Mouse (Mus musculus) heart, postnatal 25 days (tissue): Measurements from ENCODE around the gene Osgin1. TPM values are rescaled to one million over a fixed set of nuclear protein-coding genes. Genes with fewer than 3 reads are reported as not detected.

Experiments
- DNase-seq: peaks from one replicate; pipeline ENCODE4 v3.0.0; 2022; ENCODE audit warnings: low spot score
- intact Hi-C: fragments of 180-260 bp; cut with DNase I; formaldehyde crosslinking; loops from one replicate; pipeline ENCODE4 v1.15.1; 2025
- total RNA-seq, 2 experiments: library from RNA; stranded (reverse); gene quantifications; 2 replicates each; pipeline ENCODE4 v1.2.3; 2021

Osgin1 gene
- total RNA-seq, 2 experiments from 2014 or later = 3.1 to 5.5 TPM

- intact Hi-C loops = loop anchor here (1.0 kb wide), 1 partner anchor 27 kb away; no protein-coding TSS in a partner anchor
- DNase-seq = no peak
Measured at GRCm38 (mm10) chr8:119439424-119439823, 5.5 kb downstream of the Osgin1 start.

GRCm38 (mm10) chr8:119439893-119440249, 5.9 kb downstream of the Osgin1 start:
- intact Hi-C loops = loop anchor here (1.0 to 2.0 kb wide), 3 partner anchors 28 to 165 kb away; partner anchors contain the start of gene Taf1c
- DNase-seq = no peak

- DNase-seq = peak; percentile 70
- intact Hi-C loops = loop anchor here (2.0 kb wide), 2 partner anchors 56 to 164 kb away; partner anchors contain the start of gene Taf1c
Measured at GRCm38 (mm10) chr8:119440250-119440951, 6.5 kb downstream of the Osgin1 start.

DNA sequence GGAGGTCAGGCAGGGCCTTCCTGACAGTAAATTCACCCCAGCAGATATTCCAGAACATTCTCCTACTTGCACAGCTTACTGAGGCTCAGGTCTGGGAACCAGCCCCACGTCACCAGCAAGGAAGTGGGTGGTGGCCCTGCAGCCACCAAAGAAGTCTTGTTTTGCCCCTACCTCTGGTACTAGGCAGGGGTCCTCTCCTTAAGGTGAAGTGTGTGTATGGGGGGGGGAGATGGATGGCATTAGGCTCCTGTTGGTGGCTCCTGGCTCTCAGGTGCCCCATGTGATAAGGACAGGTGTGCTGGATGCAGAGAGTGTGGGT, 7.0 kb downstream of the Osgin1 start:
- intact Hi-C loops = loop anchor here (2.0 kb wide), 2 partner anchors 56 to 164 kb away; partner anchors contain the start of gene Taf1c
- no peak for DNase-seq

DNA sequence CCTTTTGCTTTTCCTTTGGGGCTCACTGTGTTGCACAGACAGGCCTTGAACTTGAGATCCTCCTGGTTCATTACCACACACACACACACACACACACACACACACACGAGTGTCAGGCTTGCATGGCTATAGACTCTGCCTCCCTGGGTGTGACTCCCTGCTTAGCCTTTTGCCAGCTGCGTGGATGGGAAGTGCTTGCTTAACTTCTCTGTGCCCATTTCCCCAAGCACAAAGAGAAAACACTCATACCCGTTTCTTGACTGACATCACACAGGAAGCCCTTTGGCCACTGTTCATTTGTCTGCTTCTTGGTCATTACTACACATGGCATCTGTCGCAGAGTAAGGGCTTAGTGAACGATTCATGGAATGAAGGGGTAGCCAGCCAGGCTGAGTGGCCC, 8.1 kb downstream of the Osgin1 start:
- intact Hi-C loops = no loop called here
- no peak for DNase-seq

- no peak for DNase-seq
- intact Hi-C loops = no loop called here
Measured at GRCm38 (mm10) chr8:119442970-119443369, 9.0 kb downstream of the Osgin1 start.

- DNase-seq = no peak
- intact Hi-C loops = loop anchor here (5.0 kb wide), 1 partner anchor 231 kb away; no protein-coding TSS in a partner anchor
Measured at GRCm38 (mm10) chr8:119446211-119446989, 12.5 kb downstream of the Osgin1 start, which contains the start of gene Necab2. TSS of gene Necab2 (plus strand) at chr8:119446719.

GRCm38 (mm10) chr8:119446990-119447780, 13.3 kb downstream of the Osgin1 start:
- intact Hi-C loops = loop anchor here (5.0 kb wide), 1 partner anchor 230 kb away; no protein-coding TSS in a partner anchor
- no peak for DNase-seq

GRCm38 (mm10) chr8:119447781-119448170, 13.9 kb downstream of the Osgin1 start:
- intact Hi-C loops = loop anchor here (5.0 kb wide), 1 partner anchor 230 kb away; no protein-coding TSS in a partner anchor

GRCm38 (mm10) chr8:119449627-119450026, 15.7 kb downstream of the Osgin1 start:
- intact Hi-C loops = loop anchor here (5.0 kb wide), 1 partner anchor 228 kb away; no protein-coding TSS in a partner anchor
- DNase-seq = no peak

More at GRCm38 (mm10) chr8:119447781-119448170, 13.9 kb downstream of the Osgin1 start:
- DNase-seq = no peak

GRCm38 (mm10) chr8:119451131-119451530, 17.2 kb downstream of the Osgin1 start:
- intact Hi-C loops = no loop called here
- no peak for DNase-seq

GRCm38 (mm10) chr8:119452919-119453318, 19.0 kb downstream of the Osgin1 start:
- DNase-seq = no peak
- intact Hi-C loops = no loop called here

DNA sequence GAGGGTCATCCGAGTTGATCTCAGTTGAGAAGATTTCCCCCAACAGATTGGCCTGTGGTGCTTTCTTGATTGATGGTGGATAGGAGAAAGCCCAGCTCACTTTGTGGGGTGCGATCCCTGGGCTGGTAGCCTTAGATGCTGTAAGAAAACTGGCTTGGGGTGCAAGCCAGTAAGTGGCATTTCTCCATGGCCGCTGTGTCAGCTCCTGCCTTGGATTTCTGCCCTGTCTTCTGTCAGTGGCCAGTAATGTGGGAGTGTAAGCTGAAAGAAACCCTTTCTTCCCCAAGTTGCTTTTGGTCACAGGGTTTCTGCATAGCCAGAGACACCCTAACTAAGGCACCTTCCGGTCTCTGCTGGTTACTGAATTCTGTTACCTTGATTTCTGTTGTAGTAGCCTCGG, 22.1 kb downstream of the Osgin1 start:
- intact Hi-C loops = no loop called here
- no peak for DNase-seq

- intact Hi-C loops = no loop called here
- no peak for DNase-seq
Measured at GRCm38 (mm10) chr8:119459724-119460123, 25.8 kb downstream of the Osgin1 start.

DNA sequence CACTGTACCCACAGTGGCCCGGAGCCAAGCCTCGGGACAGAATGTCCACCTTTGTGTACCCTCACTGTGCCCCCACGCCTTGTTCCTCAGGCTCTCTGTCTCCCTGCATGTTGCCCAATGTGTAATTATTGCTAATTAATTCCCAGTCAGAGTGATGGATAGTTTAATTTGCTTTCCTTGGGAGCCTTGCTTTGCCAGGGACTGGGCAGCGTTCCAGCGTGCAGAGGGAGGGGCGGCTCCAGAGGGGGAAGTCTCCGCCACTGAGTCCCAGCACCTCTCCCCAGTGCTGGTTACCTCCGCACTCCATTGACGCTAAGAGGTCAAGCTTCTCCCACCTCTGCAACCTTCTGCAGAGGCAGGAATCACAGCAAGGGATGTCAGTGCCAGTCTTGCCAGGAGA, 27.4 kb downstream of the Osgin1 start:
- DNase-seq = no peak
- intact Hi-C loops = no loop called here

DNA sequence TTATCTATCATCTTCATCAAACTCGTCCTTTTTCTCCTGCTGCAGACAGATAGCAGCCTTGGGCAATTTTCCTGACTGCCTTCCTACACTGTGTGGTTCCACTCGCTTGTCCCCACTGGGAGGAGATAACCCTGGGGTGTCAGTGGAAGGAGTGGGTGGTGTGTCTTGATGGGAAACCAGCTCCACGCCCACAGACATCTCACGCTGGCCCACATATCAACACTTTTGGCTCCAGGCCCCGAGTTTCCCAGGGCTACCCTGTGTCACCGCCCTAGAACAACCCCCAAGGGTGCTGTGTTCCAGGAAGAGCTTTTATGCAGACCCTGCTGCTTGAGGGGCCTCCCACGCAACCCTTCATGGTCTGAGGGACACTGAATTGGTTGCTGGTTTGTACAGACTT, 29.8 kb downstream of the Osgin1 start:
- DNase-seq = no peak
- intact Hi-C loops = no loop called here

- intact Hi-C loops = no loop called here
- no peak for DNase-seq
Measured at GRCm38 (mm10) chr8:119466105-119466504, 32.2 kb downstream of the Osgin1 start.

DNA sequence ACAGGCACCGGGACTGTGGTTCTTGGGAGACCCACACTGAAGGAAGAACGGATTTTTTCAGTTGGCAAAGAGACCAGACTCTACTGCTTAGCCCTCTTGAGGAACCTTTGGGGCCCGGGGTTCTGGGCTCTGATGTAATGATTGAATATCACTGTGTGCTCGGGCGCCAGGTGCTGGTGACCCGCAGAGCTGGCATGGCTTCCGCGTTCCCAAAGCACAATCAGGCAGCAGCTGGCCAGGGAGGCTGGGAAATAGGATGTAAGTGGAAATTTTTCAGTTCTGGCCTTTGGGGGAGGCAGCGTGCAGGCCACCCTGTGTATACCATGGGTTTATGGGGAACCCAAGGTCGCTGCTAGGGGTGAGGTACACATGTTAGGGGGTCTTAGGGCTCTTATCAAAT, 32.9 kb downstream of the Osgin1 start:
- DNase-seq = no peak
- intact Hi-C loops = no loop called here

DNA sequence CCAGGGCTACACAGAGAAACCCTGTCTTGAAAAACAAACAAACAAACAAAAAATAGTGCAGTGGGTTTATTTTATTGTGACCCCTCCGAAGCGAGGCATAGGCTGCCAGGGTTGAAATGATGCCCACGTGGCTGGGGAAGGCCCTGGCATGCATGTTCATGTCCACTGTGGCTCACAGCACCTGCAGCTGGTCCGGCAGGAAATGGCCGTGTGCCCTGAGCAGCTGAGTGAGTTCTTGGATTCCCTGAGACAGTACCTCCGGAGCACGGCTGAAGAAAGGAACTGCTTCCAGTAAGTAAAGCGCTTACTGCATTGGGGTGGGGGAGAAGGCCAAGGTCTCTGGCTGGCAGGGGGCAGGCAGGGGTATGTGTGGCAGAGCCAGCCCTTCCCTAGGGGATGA, 34.2 kb downstream of the Osgin1 start:
- no peak for DNase-seq
- intact Hi-C loops = no loop called here

- DNase-seq = no peak
- intact Hi-C loops = no loop called here
Measured at GRCm38 (mm10) chr8:119478684-119479083, 44.8 kb downstream of the Osgin1 start.
